Mouse (Mus musculus) CH12.LX (cell line): ENCODE results near the gene Anapc7.

Experiments used
- CTCF ChIP-seq, 2 experiments: IDR thresholded peaks in 1 of 2; conservative IDR thresholded peaks in 1 of 2; 2 replicates each; pipeline ENCODE4 v1.5.1; 2011 to 2012; ENCODE audit warnings: low read depth in 2 of 2, low read length in 2 of 2, improper control_type of control experiment in 1 of 2, inconsistent platforms in 1 of 2, mild to moderate bottlenecking in 1 of 2, moderate library complexity in 1 of 2
- ELF1 ChIP-seq: IDR thresholded peaks from 2 replicates; pipeline ENCODE4 v1.6.1; 2014; ENCODE audit warnings: low read depth, mild to moderate bottlenecking, inconsistent platforms, low read length, improper control_type of control experiment
- EP300 ChIP-seq: IDR thresholded peaks from 2 replicates; pipeline ENCODE4 v1.6.1; 2011; ENCODE audit warnings: low read length, improper control_type of control experiment
- ETS1 ChIP-seq: conservative IDR thresholded peaks from 2 replicates; pipeline ENCODE4 v1.6.1; 2012; ENCODE audit warnings: low read depth, mild to moderate bottlenecking, inconsistent platforms, low read length, improper control_type of control experiment, moderate library complexity
- HCFC1 ChIP-seq: IDR thresholded peaks from 2 replicates; pipeline ENCODE4 v1.6.1; 2012; ENCODE audit warnings: low read depth, mild to moderate bottlenecking, inconsistent platforms, low read length, improper control_type of control experiment
- MAX ChIP-seq: IDR thresholded peaks from 2 replicates; pipeline ENCODE4 v1.6.1; 2011; ENCODE audit warnings: low read length, improper control_type of control experiment
- MXI1 ChIP-seq: IDR thresholded peaks from 2 replicates; pipeline ENCODE4 v1.6.1; 2011; ENCODE audit warnings: mild to moderate bottlenecking, low read depth, low read length, improper control_type of control experiment
- NRF1 ChIP-seq: IDR thresholded peaks from 2 replicates; pipeline ENCODE4 v1.6.1; 2014; ENCODE audit warnings: low read depth, mild to moderate bottlenecking, inconsistent platforms, low read length, improper control_type of control experiment, moderate library complexity
- POLR2A ChIP-seq: IDR thresholded peaks from 2 replicates; pipeline ENCODE4 v1.6.1; 2011; ENCODE audit warnings: low read depth, mild to moderate bottlenecking, improper control_type of control experiment, low read length
- SMC3 ChIP-seq: IDR thresholded peaks from 2 replicates; pipeline ENCODE4 v1.6.1; 2011; ENCODE audit warnings: low read depth, low read length, improper control_type of control experiment
- USF1 ChIP-seq: IDR thresholded peaks from 2 replicates; pipeline ENCODE4 v1.6.1; 2014; ENCODE audit warnings: low read depth, mild to moderate bottlenecking, inconsistent platforms, low read length, improper control_type of control experiment
- ZMIZ1 ChIP-seq: IDR thresholded peaks from 2 replicates; pipeline ENCODE4 v1.6.1; 2012; ENCODE audit warnings: low read depth, mild to moderate bottlenecking, inconsistent platforms, low read length, improper control_type of control experiment
- ZNF384 ChIP-seq: IDR thresholded peaks from 2 replicates; pipeline ENCODE4 v1.6.1; 2012; ENCODE audit warnings: low read depth, low read length, improper control_type of control experiment, inconsistent platforms

DNA sequence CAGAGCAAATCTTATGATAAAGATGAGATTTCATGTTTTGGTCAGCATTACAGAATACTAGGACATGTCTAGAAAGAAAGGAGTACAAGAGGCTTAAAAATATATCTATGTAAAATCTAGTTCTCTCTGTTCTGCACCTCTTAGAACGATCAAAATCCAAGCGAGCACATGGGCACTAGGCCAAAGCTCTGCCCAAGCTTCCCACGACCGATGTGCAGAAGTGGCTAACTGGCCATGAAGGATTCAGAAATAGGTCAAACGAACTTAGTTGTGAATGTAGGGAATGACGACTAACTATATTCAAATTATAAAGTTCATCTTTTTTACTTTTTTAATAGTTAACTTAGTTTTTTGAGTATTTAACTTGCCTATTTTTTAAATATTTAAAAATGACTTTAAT lies 66.3 kb downstream of the Anapc7 start:
- TF ChIP-seq ZNF384 (no peak), POLR2A (no peak), SMC3 (no peak), CTCF (conservative IDR thresholded peaks at IDR 0.05 in 1 of 2, IDR thresholded peaks at IDR 0.05 in 1 of 2; ENCODE audit: low read depth in 2 of 2, low read length in 2 of 2) (no peak), EP300 (no peak), HCFC1 (no peak), ZMIZ1 (no peak), MAX (no peak), USF1 (no peak), NRF1 (no peak), ETS1 (no peak), ELF1 (no peak), MXI1 (no peak)
